Mouse (Mus musculus): ENCODE measurements around the gene Rabggtb. TPM values are rescaled to one million over a fixed set of nuclear protein-coding genes. Genes with fewer than 3 reads are reported as not detected.

Gene Rabggtb
- total and polyA plus RNA-seq, 3 experiments = 223 to 316 (median 256) TPM

GRCm38 (mm10) chr3:153912546-153913509 is at the start of gene Rabggtb (continued):
- peak; percentile 85 for TF ChIP-seq MEF2A (IDR thresholded peaks at IDR 0.05; ENCODE audit: borderline replicate concordance, low read depth, low read length)

- no peaks in the 10 kb centered on the region for H3K79me2 ChIP-seq (replicated peaks; ENCODE audit: control insufficient read depth, extremely low read depth, insufficient read depth, poor library complexity, severe bottlenecking)
- H3K4me2 ChIP-seq (ENCODE audit: insufficient read depth, low read depth, poor library complexity, severe bottlenecking) = no peak overlapping the region
- H3K4me3 ChIP-seq (replicated peaks in 1 of 3; ENCODE audit: low read depth in 2 of 3, low read length in 2 of 3, poor library complexity in 1 of 3) = no peak overlapping the region
- H3K27me3 ChIP-seq (replicated peaks) = no peaks in the 10 kb centered on the region
- H3K36me3 ChIP-seq (replicated peaks in 1 of 2; ENCODE audit: control insufficient read depth in 1 of 2, insufficient read depth in 1 of 2, low read length in 1 of 2) = no peaks in the 10 kb centered on the region
- H3K9ac ChIP-seq (ENCODE audit: insufficient read depth, low read depth) = no peak overlapping the region
- in situ Hi-C loops (cut with MboI; ENCODE audit: low pct_ligation_motif_present, low pct_unique_long_range_greater_than_20kb, low sequenced_read_pairs) = loop anchor here (5.0 to 10.0 kb wide), 2 partner anchors 265 to 613 kb away; no protein-coding TSS in a partner anchor
- DNase-seq (ENCODE audit: extremely low read depth) = peak; percentile 74
- H3K4me1 ChIP-seq (ENCODE audit: control insufficient read depth in 1 of 2, insufficient read depth in 2 of 2) = peaks cover 8 to 51% of the 10 kb centered on the region in 2 experiments
- no peak overlapping the region for H3K27ac ChIP-seq (ENCODE audit: insufficient read depth, low read depth)
- dilution Hi-C loops (cut with MboI; ENCODE audit: extremely low pct_ligation_motif_present, extremely low pct_unique_long_range_greater_than_20kb, low sequenced_read_pairs) = no loop called here
- H3K9me3 ChIP-seq (replicated peaks; ENCODE audit: low read length) = peaks cover 14% of the 10 kb centered on the region
- TF ChIP-seq SMC3 (IDR thresholded peaks at IDR 0.05; ENCODE audit: low read depth, low read length) (peak; percentile 36; the same call in 1 of the 2 replicates), HCFC1 (IDR thresholded peaks at IDR 0.05; ENCODE audit: low read depth, low read length) (no peak), IRF4 (IDR thresholded peaks at IDR 0.05; ENCODE audit: low read depth, low read length) (no peak), USF2 (conservative IDR thresholded peaks at IDR 0.05; ENCODE audit: low read depth, low read length) (no peak), TBP (conservative IDR thresholded peaks at IDR 0.05; ENCODE audit: low read depth, low read length) (no peak), EP300 (IDR thresholded peaks at IDR 0.05; ENCODE audit: low read length) (no peak), JUND (conservative IDR thresholded peaks at IDR 0.05; ENCODE audit: low read depth, low read length) (no peak), E2F4 (IDR thresholded peaks at IDR 0.05; ENCODE audit: insufficient replicate concordance, low read depth, low read length) (no peak), MAZ (IDR thresholded peaks at IDR 0.05; ENCODE audit: low read depth, low read length) (0 out of 2 replicates have a peak, but pooled peaks have one; percentile 36), CTCF (conservative IDR thresholded peaks at IDR 0.05 in 1 of 2, IDR thresholded peaks at IDR 0.05 in 1 of 2; ENCODE audit: low read depth in 2 of 2, low read length in 2 of 2) (peak; percentile 83 to 87), USF1 (IDR thresholded peaks at IDR 0.05; ENCODE audit: low read depth, low read length) (no peak), ZKSCAN1 (IDR thresholded peaks at IDR 0.05; ENCODE audit: borderline replicate concordance, low read depth, low read length) (no peak), RCOR1 (conservative IDR thresholded peaks at IDR 0.05; ENCODE audit: low read depth, low read length) (no peak), CHD2 (IDR thresholded peaks at IDR 0.05; ENCODE audit: low read length) (no peak), POLR2AphosphoS2 (IDR thresholded peaks at IDR 0.05; ENCODE audit: low read depth, low read length) (no peak), ZC3H11A (IDR thresholded peaks at IDR 0.05; ENCODE audit: low read depth, low read length) (no peak), BHLHE40 (IDR thresholded peaks at IDR 0.05; ENCODE audit: low read depth, low read length) (no peak), UBTF (IDR thresholded peaks at IDR 0.05; ENCODE audit: low read depth, low read length) (no peak), TCF12 (IDR thresholded peaks at IDR 0.05; ENCODE audit: low read depth, low read length) (no peak), CHD1 (IDR thresholded peaks at IDR 0.05; ENCODE audit: low read depth, low read length) (no peak), PAX5 (IDR thresholded peaks at IDR 0.05; ENCODE audit: low read length) (no peak), SIN3A (IDR thresholded peaks at IDR 0.05; ENCODE audit: low read length) (no peak), ZNF384 (IDR thresholded peaks at IDR 0.05; ENCODE audit: low read depth, low read length) (no peak), ETS1 (conservative IDR thresholded peaks at IDR 0.05; ENCODE audit: low read depth, low read length) (no peak), NRF1 (IDR thresholded peaks at IDR 0.05; ENCODE audit: low read depth, low read length) (no peak), POLR2A (IDR thresholded peaks at IDR 0.05; ENCODE audit: low read depth, low read length) (no peak), MAFK (IDR thresholded peaks at IDR 0.05; ENCODE audit: insufficient replicate concordance, low read length) (no peak), NELFE (IDR thresholded peaks at IDR 0.05; ENCODE audit: low read depth, low read length) (0 out of 2 replicates have a peak, but pooled peaks have one; percentile 29), ELF1 (IDR thresholded peaks at IDR 0.05; ENCODE audit: low read depth, low read length) (no peak), KAT2A (IDR thresholded peaks at IDR 0.05; ENCODE audit: insufficient replicate concordance, low read length) (no peak), ZMIZ1 (IDR thresholded peaks at IDR 0.05; ENCODE audit: low read depth, low read length) (no peak), JUN (IDR thresholded peaks at IDR 0.05; ENCODE audit: insufficient read depth, low read depth, low read length) (no peak), RAD21 (IDR thresholded peaks at IDR 0.05; ENCODE audit: low read depth, low read length) (peak; percentile 56), MYC (IDR thresholded peaks at IDR 0.05; ENCODE audit: low read depth, low read length) (no peak)
Observed at GRCm38 (mm10) chr3:153961632-153962389, 49.0 kb upstream of the Rabggtb start.

Data from CH12.LX (cell line).